Mouse (Mus musculus) mouse embryonic stem cell (cell line): ENCODE measurements around the gene Carhsp1.

Experiments used
- in situ Hi-C, 2 experiments: fragments of 300-500 bp; cut with MboI; formaldehyde crosslinking; loops; 1 replicate in 1 of 2; 3 replicates in 1 of 2; pipeline ENCODE4 v1.14.3; 2019 to 2020; ENCODE audit warnings: low sequenced_read_pairs in 2 of 2, low pct_unique_long_range_greater_than_20kb in 1 of 2, mixed read lengths in 1 of 2; ENCODE audit not compliant: unreplicated experiment in 1 of 2

Carhsp1 gene

DNA sequence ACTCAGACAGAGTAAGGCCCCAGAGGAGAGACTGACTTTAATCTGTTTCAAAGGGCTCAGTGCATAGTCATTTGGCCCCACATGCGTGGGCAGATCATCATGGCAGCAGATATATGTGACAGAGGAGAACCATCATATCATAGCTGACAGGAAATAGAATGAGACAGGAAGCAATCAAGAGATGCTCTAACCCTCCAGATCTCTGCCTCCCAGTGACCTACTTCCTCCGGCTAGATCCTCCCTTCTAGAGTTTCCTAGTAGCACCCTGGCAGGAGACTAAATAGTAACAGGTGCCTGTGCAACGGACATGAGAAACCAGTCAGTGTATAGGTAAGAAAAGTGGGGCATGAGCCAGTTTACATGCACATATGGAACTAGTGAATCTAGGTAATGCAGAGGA lies 61.6 kb downstream of the Carhsp1 start:
- in situ Hi-C loops, result no loop called here
